Mouse (Mus musculus) liver, embryonic 11.5 days (tissue): Measurements from ENCODE around the gene Gm4952. TPM values are rescaled to one million over a fixed set of nuclear protein-coding genes. Genes with fewer than 3 reads are reported as not detected.

ENCODE experiments used
- ATAC-seq: fragments of 200-750 bp; cut with Nextera tagmentation; replicated peaks from 2 replicates; pipeline ENCODE4 v1.8.0; 2017; ENCODE audit warnings: moderate number of reproducible peaks, mild to moderate bottlenecking, moderate TSS enrichment, moderate library complexity; ENCODE audit not compliant: low FRiP score
- DNase-seq: peaks from one replicate; pipeline ENCODE4 v3.0.0-alpha.2; 2017; ENCODE audit warnings: low spot score
- H3K27ac ChIP-seq: fragments of 300-500 bp; sonication (generic); 2 replicates; pipeline ENCODE4 v1.5.1; 2014; ENCODE audit warnings: mild to moderate bottlenecking, low read depth, low read length, control low read depth
- H3K27me3 ChIP-seq: fragments of 300-500 bp; sonication (generic); replicated peaks from 2 replicates; pipeline ENCODE4 v1.6.1; 2014; ENCODE audit warnings: low read length, mixed read lengths; ENCODE audit not compliant: control insufficient read depth, insufficient read depth
- H3K36me3 ChIP-seq: fragments of 300-500 bp; sonication (generic); 2 replicates; pipeline ENCODE4 v1.6.1; 2014; ENCODE audit warnings: mild to moderate bottlenecking, low read length, moderate library complexity, mixed read lengths; ENCODE audit not compliant: control insufficient read depth, insufficient read depth
- H3K4me1 ChIP-seq: fragments of 300-500 bp; sonication (generic); replicated peaks from 2 replicates; pipeline ENCODE4 v1.6.1; 2014; ENCODE audit warnings: low read length, mixed read lengths; ENCODE audit not compliant: control insufficient read depth, insufficient read depth
- H3K4me2 ChIP-seq: fragments of 300-500 bp; sonication (generic); 2 replicates; pipeline ENCODE4 v1.6.1; 2014; ENCODE audit warnings: mild to moderate bottlenecking, control low read depth, moderate library complexity
- H3K4me3 ChIP-seq: fragments of 300-500 bp; sonication (generic); 2 replicates; pipeline ENCODE4 v1.5.1; 2014; ENCODE audit warnings: low read depth, low read length, control low read depth
- H3K9ac ChIP-seq: fragments of 300-500 bp; sonication (generic); 2 replicates; pipeline ENCODE4 v1.6.1; 2014; ENCODE audit warnings: low read depth, low read length, control low read depth
- H3K9me3 ChIP-seq: fragments of 300-500 bp; sonication (generic); 2 replicates; pipeline ENCODE4 v1.6.1; 2016; ENCODE audit warnings: low read length, inconsistent platforms, mixed read lengths; ENCODE audit not compliant: control insufficient read depth
- WGBS: fragments of 180-500 bp; shearing (Covaris S2); extraction: QIAGEN DNeasy Blood & Tissue Kit; methylation state at CpG from one replicate; pipeline ENCODE4 v1.1.7; 2014; 5-methylcytosine and 5-hydroxymethylcytosine counted together
- polyA plus RNA-seq: library from polyadenylated mRNA; unstranded; fragments of >200 nt; fragmentation: Nextera tagmentation; extraction: Ambion mirVana; gene quantifications from 2 replicates; pipeline ENCODE4 v1.2.1, GENCODE M21; 2014

Gene Gm4952
- polyA plus RNA-seq, 1 experiment from 2014 or later: 0.78 TPM

DNA sequence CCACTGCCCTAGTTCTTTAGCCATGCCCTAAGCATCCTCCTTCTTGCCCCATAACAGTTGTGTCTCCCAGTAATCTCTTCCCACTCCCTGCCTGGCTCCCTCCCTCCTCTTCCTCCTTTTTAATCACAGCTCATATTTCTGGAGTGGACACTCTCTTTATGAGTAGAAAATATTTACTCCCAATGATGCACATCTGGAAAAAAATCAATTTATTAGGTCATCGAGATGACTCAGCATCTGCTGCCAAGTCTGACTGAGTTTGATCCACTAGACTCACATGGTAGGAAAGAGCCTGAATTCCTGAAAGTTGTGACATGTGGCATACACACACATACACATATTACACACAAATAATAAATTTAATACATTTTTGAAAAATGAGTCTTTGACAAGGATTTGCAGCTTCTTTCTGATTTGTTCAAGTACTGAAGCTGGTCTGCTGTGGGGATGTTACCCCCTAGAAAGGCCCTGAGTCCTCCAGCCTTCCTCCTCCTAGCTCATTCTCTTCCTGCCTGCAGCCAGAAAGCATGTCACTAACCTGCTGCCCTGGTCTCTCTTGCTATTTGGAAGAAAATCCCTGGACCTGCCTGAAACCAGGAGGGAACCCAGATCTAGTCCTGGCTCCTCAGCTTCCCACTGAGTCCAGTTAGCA is 27.0 kb upstream of the Gm4952 start:
- WGBS: 69% methylated on average over 1 of the region's 1 CpGs
- peak overlapping the region; percentile 70 for H3K4me2 ChIP-seq

DNA sequence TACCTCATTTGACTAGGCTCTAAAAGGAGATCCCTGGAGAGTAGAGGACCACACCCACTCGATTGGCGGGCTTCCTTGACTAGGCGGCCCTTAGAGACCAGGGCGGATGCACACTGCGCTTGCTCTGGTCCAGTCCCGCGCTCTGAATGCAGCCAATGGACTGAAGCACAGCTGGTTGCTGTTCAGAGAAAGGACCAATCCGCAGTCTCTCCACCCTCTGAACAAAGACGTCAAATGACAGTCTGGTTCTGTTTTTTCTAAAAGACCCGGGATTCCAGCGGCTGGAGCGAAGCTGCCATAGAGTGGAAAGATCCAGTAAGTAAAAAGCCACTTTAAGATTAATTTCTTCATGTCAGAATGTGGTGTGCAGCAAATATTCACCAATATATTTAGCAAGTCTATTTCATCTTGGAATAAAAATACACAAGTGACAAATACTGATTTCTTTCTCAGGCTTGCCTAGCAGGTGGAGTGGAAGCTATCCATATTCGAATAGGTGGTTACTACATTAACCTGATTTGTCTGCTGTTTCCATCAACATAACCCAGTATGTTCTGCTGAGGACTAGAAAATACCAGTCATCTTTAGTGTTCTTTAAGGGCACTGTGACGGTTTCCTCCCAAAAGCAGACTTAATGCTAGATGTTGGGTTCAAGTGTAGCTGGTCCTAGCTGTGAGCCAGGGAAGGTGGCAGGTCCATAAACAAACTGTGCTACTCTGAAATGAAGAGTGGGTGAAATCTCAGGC is 26.3 kb upstream of the Gm4952 start:
- Histone ChIP-seq H3K4me1 (no peaks in the 10 kb centered on the region; the same call in none of the 2 replicates), H3K9me3 (no peaks in the 10 kb centered on the region), H3K27me3 (no peaks in the 10 kb centered on the region), H3K4me2 (peak overlapping the region; percentile 70), H3K27ac (peak overlapping the region; percentile 59), H3K36me3 (peaks cover 4% of the 10 kb centered on the region; the same call in 1 of the 2 replicates), H3K4me3 (peak overlapping the region; percentile 57), H3K9ac (peak overlapping the region; percentile 66)
- peak; percentile 77 for DNase-seq
- peak; percentile 99 for ATAC-seq
- WGBS: 6% methylated on average over 14 of the region's 14 CpGs

More for the DNA sequence above, 27.0 kb upstream of the Gm4952 start:
- Histone ChIP-seq H3K36me3 (peaks cover 2% of the 10 kb centered on the region; the same call in 1 of the 2 replicates), H3K27ac (peak overlapping the region; percentile 39; the same call in 1 of the 2 replicates), H3K4me3 (peak overlapping the region; percentile 57; the same call in 1 of the 2 replicates), H3K4me1 (no peaks in the 10 kb centered on the region; the same call in none of the 2 replicates), H3K9ac (peak overlapping the region; percentile 60), H3K27me3 (no peaks in the 10 kb centered on the region), H3K9me3 (no peaks in the 10 kb centered on the region)
- no peak for DNase-seq
- ATAC-seq: peak; percentile 1; the same call in 1 of the 2 replicates

DNA sequence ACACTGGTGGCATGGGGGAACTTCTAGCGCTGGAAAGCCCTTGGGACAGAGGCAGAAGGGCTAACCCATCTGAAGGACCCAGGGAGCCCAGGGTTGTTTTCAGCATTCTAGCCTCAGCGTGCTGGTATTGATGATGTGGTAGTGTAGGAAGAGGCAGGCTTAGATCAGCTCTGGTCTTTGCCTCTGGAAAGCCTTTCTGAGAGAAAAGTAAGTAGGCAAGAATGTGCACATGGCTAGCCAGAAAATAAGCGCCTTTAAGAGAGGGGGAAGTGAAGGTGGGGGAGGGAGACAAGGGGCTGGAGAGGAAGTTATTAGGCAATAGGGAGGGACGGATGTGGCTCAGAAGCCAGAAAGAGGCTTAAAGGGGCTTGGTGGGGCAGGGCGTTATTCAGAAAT is 25.8 kb upstream of the Gm4952 start:
- Histone ChIP-seq H3K4me1 (no peaks in the 10 kb centered on the region; the same call in none of the 2 replicates), H3K36me3 (peaks cover 4% of the 10 kb centered on the region; the same call in 1 of the 2 replicates), H3K4me3 (peak overlapping the region; percentile 57), H3K27ac (peak overlapping the region; percentile 59), H3K9me3 (no peaks in the 10 kb centered on the region), H3K9ac (peak overlapping the region; percentile 66), H3K4me2 (peak overlapping the region; percentile 70), H3K27me3 (no peaks in the 10 kb centered on the region)
- DNase-seq (no peak), ATAC-seq (peak; percentile 15; the same call in 1 of the 2 replicates)
- 10% methylated on average over 5 of the region's 5 CpGs for WGBS

DNA sequence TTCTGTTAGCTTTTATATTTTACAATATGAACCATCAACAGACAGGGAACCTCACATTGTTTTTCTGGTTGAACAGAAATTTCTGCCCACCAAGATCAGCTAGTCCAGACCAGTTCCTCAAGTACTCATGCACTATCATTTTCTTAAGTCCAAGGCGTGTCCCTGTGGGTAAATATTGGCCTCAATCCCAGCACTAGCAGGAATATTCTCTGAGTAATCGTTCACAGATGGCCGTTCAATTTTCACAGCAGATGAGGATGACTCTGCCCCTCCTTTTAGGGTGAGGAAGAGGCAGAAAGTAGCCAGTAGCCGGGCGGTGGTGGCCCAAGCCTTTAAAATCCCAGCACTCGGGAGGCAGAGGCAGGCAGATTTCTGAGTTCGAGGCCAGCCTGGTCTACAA is 24.7 kb upstream of the Gm4952 start:
- DNase-seq (no peak), ATAC-seq (no peak)
- WGBS: 68% methylated on average over 7 of the region's 7 CpGs
- Histone ChIP-seq H3K4me1 (no peaks in the 10 kb centered on the region; the same call in none of the 2 replicates), H3K4me3 (peak overlapping the region; percentile 57; the same call in 1 of the 2 replicates), H3K27ac (peak overlapping the region; percentile 52; the same call in 1 of the 2 replicates), H3K36me3 (peaks cover 4% of the 10 kb centered on the region; the same call in 1 of the 2 replicates), H3K9ac (peak overlapping the region; percentile 30; the same call in 1 of the 2 replicates), H3K9me3 (no peaks in the 10 kb centered on the region), H3K27me3 (no peaks in the 10 kb centered on the region), H3K4me2 (peak overlapping the region; percentile 70)

DNA sequence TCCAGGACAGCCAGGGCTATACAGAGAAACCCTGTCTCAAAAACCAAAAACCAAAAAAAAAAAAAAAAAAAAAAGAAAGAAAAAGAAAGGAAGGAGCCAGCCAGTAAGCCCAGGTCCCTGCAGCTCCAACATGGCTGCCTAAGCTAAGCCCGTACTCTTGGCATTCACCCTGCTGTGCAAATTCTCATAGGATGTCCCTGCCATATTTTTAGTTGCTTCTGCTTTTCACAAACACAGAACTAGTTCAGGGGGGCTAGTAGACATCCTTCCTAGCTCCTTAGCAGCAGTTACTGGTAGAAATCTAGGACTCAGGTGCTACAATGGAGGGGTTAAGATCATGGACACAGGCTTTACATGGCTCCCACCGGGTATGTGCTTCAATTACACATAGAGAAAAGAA is 24.3 kb upstream of the Gm4952 start:
- H3K9ac ChIP-seq: peak overlapping the region; percentile 50; the same call in 1 of the 2 replicates
- peak overlapping the region; percentile 70 for H3K4me2 ChIP-seq
- DNase-seq (no peak), ATAC-seq (no peak)
- H3K27me3 ChIP-seq: no peaks in the 10 kb centered on the region
- no peak overlapping the region for H3K27ac ChIP-seq
- no peaks in the 10 kb centered on the region for H3K9me3 ChIP-seq
- peaks cover 4% of the 10 kb centered on the region; the same call in 1 of the 2 replicates for H3K36me3 ChIP-seq
- no peak overlapping the region for H3K4me3 ChIP-seq
- 70% methylated on average over 2 of the region's 2 CpGs for WGBS
- no peaks in the 10 kb centered on the region; the same call in none of the 2 replicates for H3K4me1 ChIP-seq

DNA sequence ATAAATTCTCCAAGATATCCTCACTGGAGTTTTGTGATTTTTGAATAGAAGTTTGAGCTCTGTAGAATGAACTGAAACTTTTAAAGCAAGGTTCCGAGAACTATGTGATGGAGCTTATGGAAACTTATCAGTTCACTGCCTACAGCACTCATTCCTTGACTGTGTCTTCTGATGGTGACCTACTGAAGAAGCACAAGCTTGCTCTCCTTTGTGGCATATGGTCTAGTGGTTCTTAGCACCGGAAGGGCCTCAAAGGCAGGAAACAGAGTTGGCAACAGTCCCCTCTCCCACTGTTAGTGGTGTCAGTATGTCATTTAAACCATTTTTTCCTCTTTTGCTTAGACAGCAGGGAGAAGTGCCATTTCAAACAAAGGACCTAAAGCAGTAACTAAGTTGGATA is 23.1 kb upstream of the Gm4952 start:
- WGBS: 60% methylated on average over 2 of the region's 2 CpGs
- no peak for ATAC-seq

DNA sequence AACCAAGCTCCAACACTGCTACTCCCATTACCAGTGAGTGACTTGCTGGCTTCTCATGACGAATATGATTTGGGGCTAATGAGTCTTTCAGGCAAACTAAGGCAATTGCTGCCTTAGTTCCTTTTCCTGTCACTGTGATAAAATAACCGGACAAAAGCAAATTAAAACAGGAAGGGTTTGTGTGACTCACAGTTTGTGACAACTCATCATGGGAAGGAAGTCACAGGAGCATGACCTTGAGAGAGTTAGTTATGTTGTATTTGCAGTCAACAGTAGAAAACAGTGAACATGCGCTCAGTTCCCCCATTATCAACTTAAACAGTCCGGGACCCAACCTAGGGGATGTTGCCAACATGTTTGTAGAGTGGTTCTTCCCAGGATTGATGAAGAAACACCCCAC is 14.5 kb upstream of the Gm4952 start:
- Histone ChIP-seq H3K9me3 (no peaks in the 10 kb centered on the region), H3K4me2 (no peak overlapping the region), H3K36me3 (no peaks in the 10 kb centered on the region), H3K4me1 (no peaks in the 10 kb centered on the region), H3K4me3 (no peak overlapping the region), H3K27me3 (no peaks in the 10 kb centered on the region), H3K9ac (no peak overlapping the region), H3K27ac (no peak overlapping the region)
- ATAC-seq (no peak), DNase-seq (no peak)
- WGBS: 65% methylated on average over 4 of the region's 4 CpGs

More for the DNA sequence above, 23.1 kb upstream of the Gm4952 start:
- Histone ChIP-seq H3K9ac (no peak overlapping the region), H3K27me3 (no peaks in the 10 kb centered on the region), H3K27ac (no peak overlapping the region), H3K4me3 (peak overlapping the region; percentile 15; the same call in 1 of the 2 replicates), H3K4me1 (no peaks in the 10 kb centered on the region; the same call in none of the 2 replicates), H3K4me2 (no peak overlapping the region), H3K9me3 (no peaks in the 10 kb centered on the region), H3K36me3 (peaks cover 4% of the 10 kb centered on the region; the same call in 1 of the 2 replicates)
- DNase-seq: no peak

DNA sequence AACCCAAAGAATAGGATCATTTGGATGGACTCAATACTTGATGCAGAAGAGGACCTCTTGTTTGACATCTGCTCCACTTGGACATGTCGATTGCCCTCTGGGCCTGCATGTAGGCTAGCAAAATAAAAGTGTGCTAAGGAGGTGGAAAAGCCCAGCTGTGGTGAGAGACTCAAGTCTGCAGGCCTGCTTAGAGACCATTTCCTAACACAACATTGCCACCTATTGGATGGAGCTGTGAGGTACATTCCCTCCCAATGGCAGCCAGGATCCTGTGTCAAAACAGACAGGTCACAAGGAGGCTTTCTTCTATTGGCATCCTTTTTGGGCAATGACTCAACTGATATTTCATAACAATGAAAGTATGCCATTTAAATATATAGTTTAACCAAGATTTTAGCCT is 7.9 kb upstream of the Gm4952 start:
- 21% methylated on average over 1 of the region's 1 CpGs for WGBS
- Histone ChIP-seq H3K9ac (no peak overlapping the region), H3K4me2 (no peak overlapping the region), H3K36me3 (no peaks in the 10 kb centered on the region), H3K4me3 (no peak overlapping the region), H3K27ac (no peak overlapping the region), H3K4me1 (no peaks in the 10 kb centered on the region), H3K27me3 (0 out of 2 replicates have a peak, but pooled peaks cover 3% of the 10 kb centered on the region), H3K9me3 (no peaks in the 10 kb centered on the region)
- DNase-seq (no peak), ATAC-seq (0 out of 2 replicates have a peak, but pooled peaks have one; percentile 25)
